Mouse (Mus musculus) lung, postnatal 0 days (tissue): Measurements from ENCODE around the gene Hyal1.

ENCODE experiments used
- CTCF ChIP-seq: IDR thresholded peaks from 2 replicates; pipeline ENCODE4 v1.5.1; 2016; ENCODE audit warnings: antibody characterized with exemption, mild to moderate bottlenecking
- EP300 ChIP-seq: IDR thresholded peaks from 2 replicates; pipeline ENCODE4 v1.6.1; 2016; ENCODE audit warnings: antibody characterized with exemption, mild to moderate bottlenecking, control low read depth

- TF ChIP-seq CTCF (no peak), EP300 (no peak)
These were observed 24.8 kb upstream of the Hyal1 start for GRCm38 (mm10) chr9:107551890-107552355.
